Mouse (Mus musculus) ES-Bruce4 (cell line): ENCODE measurements at regions not wholly inside any gene's neighbourhood (a gene's known extent, or its start where the extent isn't known, plus 50 kb on each side); places are given as distances from the start of the nearest gene placed in this dataset.

Experiments
- H3K27ac ChIP-seq: 2 replicates; pipeline ENCODE4 v1.5.1; 2012; ENCODE audit warnings: low read length, inconsistent platforms; ENCODE audit not compliant: insufficient read depth
- H3K27me3 ChIP-seq: 2 replicates; pipeline ENCODE4 v1.6.1; 2012; ENCODE audit warnings: mild to moderate bottlenecking, low read length, inconsistent platforms; ENCODE audit not compliant: control insufficient read depth, poor library complexity, insufficient read depth, severe bottlenecking
- H3K36me3 ChIP-seq: 2 replicates; pipeline ENCODE4 v1.6.1; 2012; ENCODE audit warnings: inconsistent platforms, mild to moderate bottlenecking, low read length, moderate library complexity; ENCODE audit not compliant: control insufficient read depth, poor library complexity, insufficient read depth, severe bottlenecking
- H3K4me1 ChIP-seq: one replicate; pipeline ENCODE4 v1.8.1; 2011; ENCODE audit warnings: low read length; ENCODE audit not compliant: control insufficient read depth, insufficient read depth
- H3K4me3 ChIP-seq: 2 replicates; pipeline ENCODE4 v1.5.1; 2011; ENCODE audit warnings: low read depth, mild to moderate bottlenecking, low read length
- H3K9ac ChIP-seq: 2 replicates; pipeline ENCODE4 v1.6.1; 2012; ENCODE audit warnings: low read depth, mild to moderate bottlenecking, inconsistent platforms; ENCODE audit not compliant: poor library complexity, severe bottlenecking
- H3K9me3 ChIP-seq: replicated peaks from 2 replicates; pipeline ENCODE4 v1.6.1; 2012; ENCODE audit warnings: mild to moderate bottlenecking, low read length, inconsistent platforms; ENCODE audit not compliant: control insufficient read depth, poor library complexity, insufficient read depth, severe bottlenecking
- CTCF ChIP-seq: IDR thresholded peaks from one replicate; pipeline ENCODE4 v1.8.1; 2011; ENCODE audit warnings: low read depth, low read length
- EP300 ChIP-seq: IDR thresholded peaks from 2 replicates; pipeline ENCODE4 v1.6.1; 2011; ENCODE audit warnings: low read depth, low read length; ENCODE audit not compliant: insufficient read depth
- POLR2A ChIP-seq: IDR thresholded peaks from one replicate; pipeline ENCODE4 v1.8.1; 2011; ENCODE audit warnings: low read length; ENCODE audit not compliant: insufficient read depth

DNA sequence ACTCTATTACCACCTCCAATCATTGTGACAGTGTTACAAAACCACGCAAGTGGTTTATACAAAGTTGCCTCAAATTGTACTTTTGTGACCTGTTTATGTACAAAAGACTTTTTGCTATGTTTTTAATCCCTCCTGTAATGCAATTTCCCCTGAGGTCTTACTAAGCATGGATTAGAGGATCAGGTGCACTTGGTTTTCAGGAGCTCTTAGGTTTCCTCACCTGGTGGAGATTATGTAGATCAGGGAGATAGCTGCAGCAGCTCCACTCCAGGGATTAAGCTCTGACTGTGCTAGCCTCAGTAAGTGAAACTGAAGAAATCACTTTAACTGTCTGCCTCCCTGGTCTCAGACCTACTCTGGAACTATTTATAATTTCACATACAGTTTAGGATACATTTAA, 123.8 kb upstream of the Elmo1 start:
- Histone ChIP-seq H3K27me3 (no peaks in the 10 kb centered on the region), H3K9me3 (0 out of 2 replicates have a peak, but pooled peaks cover under 1% of the 10 kb centered on the region), H3K36me3 (no peaks in the 10 kb centered on the region), H3K4me1 (peaks cover 2% of the 10 kb centered on the region), H3K27ac (no peak overlapping the region), H3K4me3 (no peak overlapping the region), H3K9ac (no peak overlapping the region)
- no peak for TF ChIP-seq EP300
- no peak for TF ChIP-seq CTCF
- TF ChIP-seq POLR2A: no peak

DNA sequence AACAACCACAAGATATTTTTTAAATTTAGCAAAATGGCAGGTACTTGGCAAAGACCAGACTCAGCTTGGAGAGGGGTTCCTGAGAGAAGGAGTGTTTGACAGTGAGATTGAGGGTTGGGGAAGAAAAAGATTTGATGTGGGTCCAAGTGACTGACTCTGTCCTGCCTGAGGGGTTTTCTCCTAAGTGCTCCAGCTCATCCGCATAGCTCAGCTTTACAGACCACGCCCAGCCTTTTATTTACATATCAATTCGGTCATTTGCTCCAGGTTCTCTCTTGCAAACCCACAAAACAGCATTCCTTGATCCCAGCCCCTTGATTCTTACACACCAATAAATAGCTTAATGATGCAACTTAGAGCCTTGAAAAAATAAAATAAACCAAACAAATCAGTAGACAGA, 127.4 kb upstream of the Elmo1 start:
- H3K4me1 ChIP-seq: peaks cover 2% of the 10 kb centered on the region
- TF ChIP-seq POLR2A (no peak), EP300 (peak; percentile 90), CTCF (no peak)
- H3K36me3 ChIP-seq: no peaks in the 10 kb centered on the region
- H3K4me3 ChIP-seq: no peak overlapping the region
- H3K9me3 ChIP-seq: no peaks in the 10 kb centered on the region
- H3K9ac ChIP-seq: no peak overlapping the region
- H3K27me3 ChIP-seq: no peaks in the 10 kb centered on the region
- no peak overlapping the region for H3K27ac ChIP-seq

DNA sequence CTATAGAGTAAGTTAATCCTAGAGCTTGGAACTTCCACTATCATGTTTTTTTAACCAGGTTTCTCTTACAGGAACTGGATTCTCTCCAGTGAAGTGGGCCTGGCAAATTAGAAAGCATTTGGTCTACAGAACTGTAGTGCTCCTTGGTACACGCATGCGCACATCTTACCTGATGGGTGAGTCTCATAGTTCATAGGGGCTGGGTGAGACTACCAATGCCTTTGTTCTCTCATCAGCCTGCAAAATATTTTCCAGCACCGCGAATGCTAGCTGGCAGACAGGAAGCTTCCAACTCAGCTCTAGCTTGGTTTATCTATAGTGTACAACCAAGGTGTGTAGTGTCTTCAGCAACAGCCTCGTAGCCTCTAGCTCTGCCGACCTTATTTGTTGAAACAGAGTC, 104.7 kb upstream of the Gpr141 start:
- Histone ChIP-seq H3K36me3 (no peaks in the 10 kb centered on the region), H3K9ac (no peak overlapping the region), H3K27ac (no peak overlapping the region), H3K4me3 (no peak overlapping the region), H3K9me3 (peaks cover 6% of the 10 kb centered on the region), H3K4me1 (no peaks in the 10 kb centered on the region), H3K27me3 (no peaks in the 10 kb centered on the region)
- TF ChIP-seq POLR2A (no peak), EP300 (no peak), CTCF (no peak)

DNA sequence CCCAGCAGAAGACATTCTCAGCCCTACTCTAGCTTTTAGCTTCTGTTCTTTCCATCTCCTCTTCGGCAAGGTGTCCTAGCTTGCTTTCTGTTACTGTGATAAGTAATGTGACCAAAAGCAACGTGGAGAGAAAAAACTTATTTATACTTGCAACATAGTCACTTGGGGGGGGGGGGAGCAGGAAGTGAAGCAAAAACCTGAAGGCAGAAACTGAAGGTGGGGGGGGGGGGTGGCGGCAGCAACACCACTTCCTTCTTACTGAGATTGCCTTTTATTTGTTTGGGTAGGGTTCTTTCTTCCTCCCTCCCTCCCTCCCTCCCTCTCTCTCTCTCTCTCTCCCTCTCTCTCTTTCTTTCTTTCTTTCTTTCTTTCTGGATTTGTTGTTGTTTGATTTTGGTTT, 103.8 kb upstream of the Gpr141 start:
- H3K9ac ChIP-seq: no peak overlapping the region
- H3K9me3 ChIP-seq: peaks cover 6% of the 10 kb centered on the region

DNA sequence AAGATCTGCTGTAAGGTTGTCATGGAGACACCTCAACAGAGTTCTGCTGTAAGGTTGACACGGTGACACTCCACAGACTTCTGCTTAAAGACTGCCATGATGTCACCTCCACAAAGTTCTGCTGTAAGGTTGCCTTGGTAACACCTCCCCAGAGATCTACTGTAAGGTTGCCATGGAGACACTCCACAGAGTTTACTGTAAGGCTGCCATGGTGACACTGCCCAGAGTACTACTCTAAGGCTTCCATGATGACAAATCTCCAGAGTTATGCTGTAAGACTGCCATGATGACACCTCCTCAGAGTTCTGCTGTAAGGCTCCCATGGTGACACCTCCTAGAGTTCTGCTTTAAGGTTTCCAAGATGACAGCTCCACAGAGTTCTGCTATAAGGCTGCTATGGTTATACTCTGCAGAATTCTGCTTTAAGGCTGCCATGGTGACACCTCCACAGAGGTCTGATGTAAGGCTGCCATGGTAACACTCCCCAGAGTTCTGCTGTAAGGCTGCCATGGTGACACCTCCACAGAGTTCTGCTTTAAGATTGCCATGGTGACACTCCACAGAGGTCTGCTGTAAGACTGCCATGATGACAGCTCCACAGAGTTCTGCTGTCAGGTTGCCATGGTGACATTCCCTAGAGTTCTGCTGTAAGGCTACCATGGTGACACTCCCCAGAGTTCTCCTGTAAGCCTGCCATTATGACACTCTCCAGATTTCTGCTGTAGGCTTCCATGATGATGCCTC, 97.2 kb upstream of the Gpr141 start:
- H3K36me3 ChIP-seq: no peaks in the 10 kb centered on the region
- no peak overlapping the region for H3K4me3 ChIP-seq
- no peaks in the 10 kb centered on the region for H3K4me1 ChIP-seq
- no peak overlapping the region for H3K27ac ChIP-seq
- TF ChIP-seq POLR2A (no peak), CTCF (no peak), EP300 (no peak)
- no peaks in the 10 kb centered on the region for H3K27me3 ChIP-seq
- no peaks in the 10 kb centered on the region for H3K9me3 ChIP-seq
- H3K9ac ChIP-seq: no peak overlapping the region

More for the DNA sequence above, 103.8 kb upstream of the Gpr141 start:
- no peak overlapping the region for H3K4me3 ChIP-seq
- no peaks in the 10 kb centered on the region for H3K36me3 ChIP-seq
- no peaks in the 10 kb centered on the region for H3K4me1 ChIP-seq
- no peaks in the 10 kb centered on the region for H3K27me3 ChIP-seq
- TF ChIP-seq CTCF (no peak), POLR2A (no peak), EP300 (no peak)
- H3K27ac ChIP-seq: no peak overlapping the region

DNA sequence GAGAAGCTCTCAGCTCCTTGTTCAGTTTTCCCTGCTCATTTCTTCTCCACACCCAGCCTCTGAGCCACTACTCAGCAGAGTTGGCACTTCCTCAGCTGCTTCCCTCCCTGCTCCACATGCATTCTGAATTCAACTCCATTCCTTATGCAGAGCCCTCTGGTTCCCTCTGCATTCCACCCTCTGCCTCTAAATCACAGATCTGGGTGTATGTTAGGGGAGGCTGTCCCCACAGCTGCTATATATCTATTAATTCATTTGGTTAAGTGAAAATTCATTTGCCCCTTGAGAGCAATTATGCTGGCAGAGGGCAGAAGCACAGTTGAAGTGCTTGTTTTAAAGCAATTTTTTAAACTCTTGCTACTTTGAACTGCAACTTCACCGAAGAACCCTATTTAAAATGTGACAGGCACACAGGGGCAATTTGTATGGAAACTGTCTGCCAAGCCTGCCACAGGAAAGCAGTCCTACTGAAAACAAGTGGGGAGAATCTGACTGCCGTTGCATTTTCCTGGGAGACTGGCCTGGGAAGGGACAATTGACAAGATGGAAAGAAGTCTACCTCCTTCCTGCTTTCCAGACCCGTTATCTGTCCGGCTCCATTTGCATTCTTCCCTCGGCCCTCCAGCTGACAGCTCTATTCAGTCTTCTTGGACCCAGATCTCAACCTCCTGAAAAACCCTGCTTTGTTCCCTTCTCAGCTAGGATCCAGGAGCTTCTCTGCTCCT, 88.0 kb upstream of the Gpr141 start:
- Histone ChIP-seq H3K27ac (no peak overlapping the region), H3K27me3 (no peaks in the 10 kb centered on the region), H3K9ac (no peak overlapping the region), H3K9me3 (no peaks in the 10 kb centered on the region), H3K4me1 (no peaks in the 10 kb centered on the region), H3K36me3 (no peaks in the 10 kb centered on the region), H3K4me3 (no peak overlapping the region)
- TF ChIP-seq POLR2A (no peak), EP300 (no peak), CTCF (no peak)
